Mouse (Mus musculus) neural tube, embryonic 11.5 days (tissue): ENCODE measurements at regions not wholly inside any gene's neighbourhood (a gene's known extent, or its start where the extent isn't known, plus 50 kb on each side); places are given as distances from the start of the nearest gene placed in this dataset.

Experiments used
- ATAC-seq: fragments of 200-750 bp; cut with Nextera tagmentation; 2 replicates; pipeline ENCODE4 v1.8.0; 2017; ENCODE audit warnings: moderate number of reproducible peaks, mild to moderate bottlenecking, moderate TSS enrichment, moderate library complexity; ENCODE audit not compliant: insufficient read depth, low FRiP score, low TSS enrichment
- DNase-seq: peaks from one replicate; pipeline ENCODE4 v3.0.0-alpha.2; 2015; ENCODE audit warnings: low spot score
- H3K27ac ChIP-seq: fragments of 300-500 bp; sonication (generic); 2 replicates; pipeline ENCODE4 v1.5.1; 2014; ENCODE audit warnings: low read depth, mild to moderate bottlenecking, low read length
- H3K27me3 ChIP-seq: fragments of 300-500 bp; sonication (generic); 2 replicates; pipeline ENCODE4 v1.6.1; 2014; ENCODE audit warnings: mild to moderate bottlenecking, low read length, mixed read lengths; ENCODE audit not compliant: control insufficient read depth, insufficient read depth
- H3K36me3 ChIP-seq: fragments of 300-500 bp; sonication (generic); 2 replicates; pipeline ENCODE4 v1.6.1; 2014; ENCODE audit warnings: mild to moderate bottlenecking, low read length, moderate library complexity, mixed read lengths; ENCODE audit not compliant: control insufficient read depth, insufficient read depth
- H3K4me1 ChIP-seq: fragments of 300-500 bp; sonication (generic); 2 replicates; pipeline ENCODE4 v1.6.1; 2014; ENCODE audit warnings: low read length, mixed read lengths; ENCODE audit not compliant: control insufficient read depth, insufficient read depth
- H3K4me2 ChIP-seq: fragments of 300-500 bp; sonication (generic); 2 replicates; pipeline ENCODE4 v1.6.1; 2014; ENCODE audit warnings: low read depth, mild to moderate bottlenecking, moderate library complexity
- H3K4me3 ChIP-seq: fragments of 300-500 bp; sonication (generic); 2 replicates; pipeline ENCODE4 v1.5.1; 2014; ENCODE audit warnings: low read depth, low read length
- H3K9ac ChIP-seq: fragments of 300-500 bp; sonication (generic); 2 replicates; pipeline ENCODE4 v1.6.1; 2014; ENCODE audit warnings: mild to moderate bottlenecking, low read length
- H3K9me3 ChIP-seq: fragments of 300-500 bp; sonication (generic); 2 replicates; pipeline ENCODE4 v1.6.1; 2016; ENCODE audit warnings: low read length; ENCODE audit not compliant: control insufficient read depth
- WGBS: fragments of 180-500 bp; shearing (Covaris S2); extraction: QIAGEN DNeasy Blood & Tissue Kit; methylation state at CpG from one replicate; pipeline ENCODE4 v1.1.7; 2014; 5-methylcytosine and 5-hydroxymethylcytosine counted together

DNA sequence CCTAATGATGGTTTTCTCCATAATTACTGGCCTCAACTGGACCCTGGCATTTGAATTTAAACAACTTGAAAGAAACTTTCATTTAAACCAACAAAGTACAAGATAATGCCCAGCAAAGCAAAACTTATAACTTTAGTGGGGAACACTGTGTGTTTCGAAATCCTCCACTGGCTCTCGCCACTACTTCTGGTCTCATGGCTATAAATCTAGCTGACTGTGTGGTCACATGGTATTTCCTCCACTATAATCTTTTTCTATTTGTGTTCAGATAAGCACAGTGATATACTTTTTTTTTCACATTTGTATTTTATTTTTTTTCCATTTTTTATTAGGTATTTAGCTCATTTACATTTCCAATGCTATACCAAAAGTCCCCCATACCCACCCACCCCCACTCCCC is 62.6 kb upstream of the Gm21897 start:
- no peaks in the 10 kb centered on the region for H3K9me3 ChIP-seq
- no peaks in the 10 kb centered on the region for H3K27me3 ChIP-seq
- H3K27ac ChIP-seq, result no peak overlapping the region
- H3K4me1 ChIP-seq, result no peaks in the 10 kb centered on the region
- no peaks in the 10 kb centered on the region for H3K36me3 ChIP-seq
- WGBS, result 91% methylated on average over 2 of the region's 2 CpGs
- no peak overlapping the region for H3K9ac ChIP-seq
- no peak overlapping the region for H3K4me3 ChIP-seq
- DNase-seq, result no peak
- no peak overlapping the region for H3K4me2 ChIP-seq
- ATAC-seq, result no peak

- ATAC-seq (no peak), DNase-seq (no peak)
- Histone ChIP-seq H3K9ac (no peak overlapping the region), H3K27me3 (no peaks in the 10 kb centered on the region), H3K36me3 (no peaks in the 10 kb centered on the region), H3K9me3 (no peaks in the 10 kb centered on the region), H3K4me2 (no peak overlapping the region), H3K27ac (no peak overlapping the region), H3K4me1 (no peaks in the 10 kb centered on the region), H3K4me3 (no peak overlapping the region)
- WGBS, result 50% methylated on average over 6 of the region's 6 CpGs
These were observed 57.8 kb upstream of the Gm21897 start for GRCm38 (mm10) chr16:15259474-15259873.

DNA sequence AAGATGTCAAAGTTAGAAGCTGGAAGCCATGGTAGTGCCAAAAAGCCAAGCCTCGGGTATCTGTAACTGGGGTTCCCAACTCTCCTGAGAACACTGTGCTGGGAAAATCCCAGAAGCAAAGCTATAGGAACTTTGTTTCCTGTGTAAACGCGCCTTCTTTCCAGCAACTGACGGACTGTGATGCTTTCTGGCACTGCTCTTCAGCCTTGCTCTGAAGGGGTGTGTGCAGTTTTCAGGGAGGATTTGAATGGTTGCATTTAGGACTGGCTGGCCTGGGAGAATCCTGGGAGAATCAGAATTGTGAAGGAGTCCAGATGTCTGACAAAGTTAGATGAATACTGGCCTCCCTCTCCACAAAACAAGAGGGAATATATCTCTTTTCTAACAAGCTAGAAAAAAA is 57.2 kb upstream of the Gm21897 start:
- Histone ChIP-seq H3K4me1 (no peaks in the 10 kb centered on the region), H3K4me2 (no peak overlapping the region), H3K36me3 (no peaks in the 10 kb centered on the region), H3K27me3 (no peaks in the 10 kb centered on the region), H3K9me3 (no peaks in the 10 kb centered on the region), H3K4me3 (no peak overlapping the region), H3K9ac (no peak overlapping the region), H3K27ac (no peak overlapping the region)
- WGBS, result 76% methylated on average over 4 of the region's 4 CpGs
- ATAC-seq, result no peak
- no peak for DNase-seq
